Mouse (Mus musculus) intestine, postnatal 0 days (tissue): Measurements from ENCODE around the gene Npm3. TPM values are rescaled to one million over a fixed set of nuclear protein-coding genes. Genes with fewer than 3 reads are reported as not detected.

Experiments used
- ATAC-seq: fragments of 200-750 bp; cut with Nextera tagmentation; 2 replicates; pipeline ENCODE4 v1.8.0; 2017; ENCODE audit warnings: mild to moderate bottlenecking, moderate TSS enrichment, moderate library complexity
- H3K27ac ChIP-seq: fragments of 300-500 bp; sonication (generic); 2 replicates; pipeline ENCODE4 v1.5.1; 2014; ENCODE audit warnings: mild to moderate bottlenecking, low read depth, low read length, moderate library complexity
- H3K27me3 ChIP-seq: fragments of 300-500 bp; sonication (generic); replicated peaks from 2 replicates; pipeline ENCODE4 v1.6.1; 2014; ENCODE audit warnings: low read length, mixed read lengths; ENCODE audit not compliant: control insufficient read depth, insufficient read depth
- H3K36me3 ChIP-seq: fragments of 300-500 bp; sonication (generic); 2 replicates; pipeline ENCODE4 v1.6.1; 2014; ENCODE audit warnings: mild to moderate bottlenecking, moderate library complexity; ENCODE audit not compliant: control insufficient read depth, insufficient read depth
- H3K4me1 ChIP-seq: fragments of 300-500 bp; sonication (generic); replicated peaks from 2 replicates; pipeline ENCODE4 v1.6.1; 2014; ENCODE audit warnings: antibody characterized with exemption, low read length, mixed read lengths; ENCODE audit not compliant: control insufficient read depth, insufficient read depth
- H3K4me2 ChIP-seq: fragments of 300-500 bp; sonication (generic); replicated peaks from 2 replicates; pipeline ENCODE4 v1.6.1; 2014; ENCODE audit warnings: low read depth, mild to moderate bottlenecking, moderate library complexity
- H3K4me3 ChIP-seq: fragments of 300-500 bp; sonication (generic); 2 replicates; pipeline ENCODE4 v1.5.1; 2014; ENCODE audit warnings: low read depth, low read length
- H3K9ac ChIP-seq: fragments of 300-500 bp; sonication (generic); 2 replicates; pipeline ENCODE4 v1.6.1; 2014; ENCODE audit warnings: mild to moderate bottlenecking, low read depth, low read length
- H3K9me3 ChIP-seq: fragments of 300-500 bp; sonication (generic); 2 replicates; pipeline ENCODE4 v1.6.1; 2016; ENCODE audit warnings: mixed run types; ENCODE audit not compliant: control insufficient read depth
- CTCF ChIP-seq: sonication (generic); IDR thresholded peaks from 2 replicates; pipeline ENCODE4 v1.5.1; 2016; ENCODE audit warnings: low read depth, mild to moderate bottlenecking, control low read depth, antibody characterized with exemption, moderate library complexity
- WGBS: fragments of 180-500 bp; shearing (Covaris S2); extraction: QIAGEN DNeasy Blood & Tissue Kit; methylation state at CpG from one replicate; pipeline ENCODE4 v1.1.7; 2014; 5-methylcytosine and 5-hydroxymethylcytosine counted together
- polyA plus RNA-seq: library from polyadenylated mRNA; unstranded; fragments of >200 nt; fragmentation: Nextera tagmentation; extraction: Ambion mirVana; gene quantifications from 2 replicates; pipeline ENCODE4 v1.2.1, GENCODE M21; 2015

The Npm3 gene
- polyA plus RNA-seq, 1 experiment from 2014 or later: 9.0 TPM

DNA sequence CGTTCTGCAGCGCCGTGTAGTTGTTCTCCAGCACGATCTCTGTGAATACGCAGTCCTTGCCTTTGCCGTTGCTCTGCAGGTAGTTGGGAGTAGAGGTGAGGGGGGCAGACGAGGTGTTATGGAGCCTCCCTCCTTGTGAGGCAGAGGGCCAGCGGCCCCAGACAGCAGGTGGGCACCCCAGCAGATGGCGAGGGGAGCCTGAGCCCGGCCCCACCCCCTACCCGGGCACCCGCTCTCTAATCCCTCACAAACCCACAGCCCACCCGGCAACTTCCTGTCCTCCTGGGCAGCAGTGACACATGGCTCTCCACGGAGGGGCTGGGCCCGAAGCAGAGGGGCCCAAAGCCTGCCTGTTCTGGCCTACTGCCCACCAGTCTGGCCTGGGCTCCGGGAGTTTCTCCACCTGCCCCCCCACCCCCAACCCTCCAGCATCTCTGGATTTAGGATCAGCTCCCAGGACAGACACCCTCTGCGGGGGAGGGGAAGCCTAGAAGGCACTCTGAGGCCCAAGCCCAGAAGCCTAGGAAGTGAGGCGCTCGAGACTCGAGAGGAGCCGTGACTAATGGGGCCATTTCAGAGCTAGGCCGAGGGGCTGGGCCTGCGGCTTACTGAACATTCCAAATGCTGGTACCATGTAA, 12.1 kb downstream of the Npm3 start:
- TF ChIP-seq CTCF: no peak
- no peaks in the 10 kb centered on the region for H3K9me3 ChIP-seq
- no peak overlapping the region for H3K27ac ChIP-seq
- ATAC-seq: no peak
- H3K27me3 ChIP-seq: peaks cover 61% of the 10 kb centered on the region
- 0 out of 2 replicates have a peak, but pooled peaks cover 3% of the 10 kb centered on the region for H3K4me1 ChIP-seq
- WGBS: 32% methylated on average over 23 of the region's 23 CpGs
- H3K9ac ChIP-seq: no peak overlapping the region
- H3K4me3 ChIP-seq: peak overlapping the region; percentile 3
- no peaks in the 10 kb centered on the region for H3K36me3 ChIP-seq
- peak overlapping the region; percentile 52 for H3K4me2 ChIP-seq

DNA sequence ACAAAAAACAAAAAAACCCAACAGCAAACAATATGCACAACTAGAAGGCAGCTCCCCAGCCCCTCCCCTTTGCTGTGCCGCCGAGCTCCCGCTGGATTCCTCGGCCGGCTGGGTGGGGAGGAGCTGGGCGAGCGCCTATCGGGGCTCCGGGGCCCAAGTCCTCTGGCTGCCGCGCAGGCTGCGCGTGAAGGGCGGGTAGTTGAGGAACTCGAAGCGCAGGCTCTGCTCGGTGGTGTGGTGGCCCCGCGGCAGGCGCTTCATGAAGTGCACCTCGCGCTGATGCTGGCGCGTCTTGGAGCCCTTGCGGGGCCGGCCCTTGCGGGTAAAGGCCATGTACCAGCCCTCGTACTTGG, 12.6 kb downstream of the Npm3 start:
- Histone ChIP-seq H3K27ac (no peak overlapping the region), H3K4me1 (0 out of 2 replicates have a peak, but pooled peaks cover 3% of the 10 kb centered on the region), H3K4me2 (peak overlapping the region; percentile 52), H3K4me3 (peak overlapping the region; percentile 3), H3K36me3 (no peaks in the 10 kb centered on the region), H3K9ac (no peak overlapping the region), H3K27me3 (peaks cover 56% of the 10 kb centered on the region), H3K9me3 (no peaks in the 10 kb centered on the region)
- peak; percentile 69 for ATAC-seq
- WGBS: 2% methylated on average over 28 of the region's 28 CpGs
- TF ChIP-seq CTCF: no peak

DNA sequence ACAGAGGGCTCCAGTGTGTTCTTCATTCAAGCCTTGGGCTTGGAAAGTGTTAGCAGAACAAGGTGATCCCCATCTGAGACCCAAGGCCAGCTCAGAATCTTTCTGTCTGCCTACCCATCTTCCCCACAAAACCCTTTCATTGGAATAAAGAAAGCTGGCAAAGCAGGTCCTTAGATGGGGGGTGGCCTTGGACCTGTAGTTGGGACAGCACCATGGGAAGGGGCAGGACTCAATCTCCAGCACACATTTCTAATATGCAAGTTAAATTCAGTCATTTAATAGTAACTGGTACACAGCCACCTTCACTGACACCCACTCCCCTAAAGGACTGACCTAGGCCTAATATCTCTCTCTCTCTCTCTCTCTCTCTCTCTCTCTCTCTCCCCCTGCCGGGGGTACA, 13.2 kb downstream of the Npm3 start:
- no peak overlapping the region for H3K27ac ChIP-seq
- no peak for TF ChIP-seq CTCF
- H3K27me3 ChIP-seq: peaks cover 51% of the 10 kb centered on the region
- H3K4me1 ChIP-seq: 0 out of 2 replicates have a peak, but pooled peaks cover 3% of the 10 kb centered on the region
- H3K36me3 ChIP-seq: no peaks in the 10 kb centered on the region
- WGBS: 38% methylated on average over 1 of the region's 1 CpGs
- H3K9ac ChIP-seq: no peak overlapping the region
- no peak overlapping the region for H3K4me3 ChIP-seq
- no peak for ATAC-seq
- no peak overlapping the region for H3K4me2 ChIP-seq
- H3K9me3 ChIP-seq: no peaks in the 10 kb centered on the region

- H3K27ac ChIP-seq: no peak overlapping the region
- no peaks in the 10 kb centered on the region for H3K36me3 ChIP-seq
- peaks cover 39% of the 10 kb centered on the region for H3K27me3 ChIP-seq
- H3K4me3 ChIP-seq: no peak overlapping the region
- TF ChIP-seq CTCF: no peak
- ATAC-seq: no peak
- H3K4me2 ChIP-seq: no peak overlapping the region
- H3K9ac ChIP-seq: no peak overlapping the region
- 0 out of 2 replicates have a peak, but pooled peaks cover 3% of the 10 kb centered on the region for H3K4me1 ChIP-seq
- no peaks in the 10 kb centered on the region for H3K9me3 ChIP-seq
- WGBS: 38% methylated on average over 7 of the region's 7 CpGs
Measured at GRCm38 (mm10) chr19:45734762-45735161, 14.6 kb downstream of the Npm3 start.

- no peak for ATAC-seq
Measured at GRCm38 (mm10) chr19:45734191-45734590, 15.2 kb downstream of the Npm3 start.

GRCm38 (mm10) chr19:45733564-45733963, 15.8 kb downstream of the Npm3 start:
- no peak overlapping the region for H3K27ac ChIP-seq
- no peak overlapping the region for H3K4me3 ChIP-seq
- H3K9me3 ChIP-seq: no peaks in the 10 kb centered on the region
- H3K36me3 ChIP-seq: no peaks in the 10 kb centered on the region
- H3K9ac ChIP-seq: no peak overlapping the region
- no peak for TF ChIP-seq CTCF
- H3K27me3 ChIP-seq: peaks cover 27% of the 10 kb centered on the region
- ATAC-seq: no peak
- no peak overlapping the region for H3K4me2 ChIP-seq
- 25% methylated on average over 10 of the region's 10 CpGs for WGBS
- H3K4me1 ChIP-seq: 0 out of 2 replicates have a peak, but pooled peaks cover 3% of the 10 kb centered on the region

More at GRCm38 (mm10) chr19:45734191-45734590, 15.2 kb downstream of the Npm3 start:
- WGBS: 75% methylated on average over 5 of the region's 5 CpGs
- Histone ChIP-seq H3K27ac (no peak overlapping the region), H3K9ac (no peak overlapping the region), H3K4me1 (0 out of 2 replicates have a peak, but pooled peaks cover 3% of the 10 kb centered on the region), H3K9me3 (no peaks in the 10 kb centered on the region), H3K36me3 (no peaks in the 10 kb centered on the region), H3K27me3 (peaks cover 33% of the 10 kb centered on the region), H3K4me2 (no peak overlapping the region), H3K4me3 (no peak overlapping the region)
- TF ChIP-seq CTCF: no peak

GRCm38 (mm10) chr19:45731658-45732057, 17.7 kb downstream of the Npm3 start:
- Histone ChIP-seq H3K4me3 (no peak overlapping the region), H3K4me1 (no peaks in the 10 kb centered on the region), H3K9ac (no peak overlapping the region), H3K27ac (no peak overlapping the region), H3K27me3 (peaks cover 8% of the 10 kb centered on the region; the same call in 1 of the 2 replicates), H3K4me2 (no peak overlapping the region), H3K36me3 (no peaks in the 10 kb centered on the region), H3K9me3 (no peaks in the 10 kb centered on the region)
- no peak for TF ChIP-seq CTCF
- ATAC-seq: no peak
- whole genome bisulfite sequencing: 87% methylated on average over 7 of the region's 7 CpGs
